Mouse (Mus musculus) testis, adult 2 months (tissue): ENCODE data around the gene Msx1. TPM values are rescaled to one million over a fixed set of nuclear protein-coding genes. Genes with fewer than 3 reads are reported as not detected.

Source experiments
- H3K27ac ChIP-seq: fragments of 200-500 bp; 2 replicates; pipeline ENCODE4 v1.5.1; 2012; ENCODE audit warnings: low read depth, low read length; ENCODE audit not compliant: control insufficient read depth, insufficient read depth
- H3K27me3 ChIP-seq: fragments of 200-500 bp; 2 replicates; pipeline ENCODE4 v1.6.1; 2012; ENCODE audit warnings: mild to moderate bottlenecking, low read length, moderate library complexity; ENCODE audit not compliant: control insufficient read depth, insufficient read depth
- H3K36me3 ChIP-seq: fragments of 200-500 bp; 2 replicates; pipeline ENCODE4 v1.6.1; 2012; ENCODE audit warnings: mild to moderate bottlenecking, low read length; ENCODE audit not compliant: control insufficient read depth, insufficient read depth
- H3K4me1 ChIP-seq: fragments of 200-500 bp; 2 replicates; pipeline ENCODE4 v1.6.1; 2012; ENCODE audit warnings: low read length; ENCODE audit not compliant: control insufficient read depth, insufficient read depth
- H3K4me3 ChIP-seq: fragments of 200-500 bp; 2 replicates; pipeline ENCODE4 v1.5.1; 2012; ENCODE audit warnings: low read depth, mild to moderate bottlenecking, low read length, moderate library complexity, mixed read lengths; ENCODE audit not compliant: control insufficient read depth
- CTCF ChIP-seq: fragments of 200-500 bp; IDR thresholded peaks from 2 replicates; pipeline ENCODE4 v1.5.1; 2012; ENCODE audit warnings: low read depth, mild to moderate bottlenecking, inconsistent platforms, low read length, moderate library complexity; ENCODE audit not compliant: control insufficient read depth, insufficient read depth, insufficient replicate concordance
- POLR2A ChIP-seq: fragments of 200-500 bp; IDR thresholded peaks from 2 replicates; pipeline ENCODE4 v1.6.1; 2012; ENCODE audit warnings: low read depth, mild to moderate bottlenecking, inconsistent platforms, low read length, moderate library complexity; ENCODE audit not compliant: control insufficient read depth
- polyA plus RNA-seq: library from polyadenylated mRNA; depleted of rRNA; stranded (reverse); fragments of >200 nt; gene quantifications from 2 replicates; pipeline ENCODE4 v1.2.3, GENCODE M21; 2012; rRNA removed

Msx1 gene
- polyA plus RNA-seq, 1 experiment = not detected

DNA sequence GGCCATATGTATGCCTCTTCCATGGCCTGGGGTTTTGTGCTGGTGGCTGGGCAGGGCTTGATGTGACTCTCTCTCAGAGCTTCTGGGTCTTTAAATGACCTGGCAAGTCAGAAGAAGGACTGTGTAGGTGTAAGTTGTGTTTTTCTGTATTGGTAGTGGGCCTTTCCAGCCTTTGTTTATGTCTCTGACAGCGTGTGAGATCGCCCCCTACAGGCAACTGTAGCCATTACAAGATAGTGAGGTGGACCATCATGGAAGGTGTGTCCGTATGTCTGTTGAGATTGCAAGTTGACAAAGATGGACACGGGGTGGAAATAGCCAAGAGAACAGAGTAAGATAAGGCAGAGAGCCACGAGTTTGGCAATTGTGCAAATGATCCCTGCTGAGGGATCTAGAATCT is 32.2 kb downstream of the Msx1 start:
- H3K27ac ChIP-seq = no peak overlapping the region
- H3K36me3 ChIP-seq = no peaks in the 10 kb centered on the region
- no peaks in the 10 kb centered on the region for H3K27me3 ChIP-seq
- H3K4me1 ChIP-seq = peaks cover 7% of the 10 kb centered on the region; the same call in 1 of the 2 replicates
- TF ChIP-seq CTCF = no peak
- TF ChIP-seq POLR2A = no peak
- H3K4me3 ChIP-seq = peak overlapping the region; percentile 49

DNA sequence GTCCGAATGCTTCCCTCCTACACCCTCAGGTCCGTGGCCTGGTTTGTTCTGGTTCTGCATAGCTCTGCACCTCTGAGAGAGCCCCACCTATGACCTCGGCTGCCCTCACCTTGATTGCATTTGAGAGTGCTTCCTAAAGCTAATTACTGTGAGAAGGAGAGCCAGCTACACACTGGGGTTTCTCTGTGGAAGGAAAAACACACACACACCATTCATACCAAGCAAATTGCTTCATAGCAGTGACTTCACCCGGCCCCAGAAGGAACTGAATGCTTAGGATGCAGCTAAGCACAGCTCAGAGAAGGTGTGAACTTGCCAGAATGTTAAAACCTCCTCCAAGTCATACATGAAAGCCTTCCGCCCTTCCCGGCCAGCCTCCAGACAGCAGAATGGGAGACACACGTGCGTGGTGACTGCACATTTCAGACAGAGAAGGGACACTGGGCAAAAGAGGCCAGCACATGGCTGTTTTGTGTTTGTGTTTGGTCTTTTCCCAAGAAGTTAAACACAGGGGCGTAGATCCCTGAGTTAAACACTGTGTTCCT is 39.5 kb downstream of the Msx1 start:
- Histone ChIP-seq H3K36me3 (no peaks in the 10 kb centered on the region), H3K27ac (no peak overlapping the region), H3K4me3 (no peak overlapping the region), H3K4me1 (no peaks in the 10 kb centered on the region), H3K27me3 (no peaks in the 10 kb centered on the region)
- TF ChIP-seq CTCF (no peak), POLR2A (no peak)

DNA sequence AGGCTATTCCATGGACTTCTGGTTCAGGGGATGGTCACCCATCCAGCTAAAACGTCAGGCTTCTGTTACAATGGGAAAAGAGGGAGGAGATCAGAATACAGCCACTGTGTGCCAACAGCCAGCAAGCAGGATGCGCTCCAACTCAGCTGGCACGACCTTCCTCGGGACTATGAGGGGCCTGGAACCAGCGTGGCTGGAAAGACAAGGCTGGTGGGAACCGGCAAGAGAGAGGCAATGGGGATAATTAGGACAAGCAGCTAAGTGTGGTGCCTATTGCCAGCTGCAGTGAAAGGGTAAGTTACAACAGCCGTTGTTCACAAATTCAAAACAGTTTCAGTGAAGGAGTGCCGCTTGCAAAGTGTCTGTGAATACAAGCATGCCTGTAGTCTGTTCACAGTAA is 41.1 kb downstream of the Msx1 start:
- H3K27me3 ChIP-seq = no peaks in the 10 kb centered on the region
- H3K27ac ChIP-seq = no peak overlapping the region
- no peaks in the 10 kb centered on the region for H3K4me1 ChIP-seq
- H3K4me3 ChIP-seq = no peak overlapping the region
- no peaks in the 10 kb centered on the region for H3K36me3 ChIP-seq
- TF ChIP-seq POLR2A (no peak), CTCF (no peak)

DNA sequence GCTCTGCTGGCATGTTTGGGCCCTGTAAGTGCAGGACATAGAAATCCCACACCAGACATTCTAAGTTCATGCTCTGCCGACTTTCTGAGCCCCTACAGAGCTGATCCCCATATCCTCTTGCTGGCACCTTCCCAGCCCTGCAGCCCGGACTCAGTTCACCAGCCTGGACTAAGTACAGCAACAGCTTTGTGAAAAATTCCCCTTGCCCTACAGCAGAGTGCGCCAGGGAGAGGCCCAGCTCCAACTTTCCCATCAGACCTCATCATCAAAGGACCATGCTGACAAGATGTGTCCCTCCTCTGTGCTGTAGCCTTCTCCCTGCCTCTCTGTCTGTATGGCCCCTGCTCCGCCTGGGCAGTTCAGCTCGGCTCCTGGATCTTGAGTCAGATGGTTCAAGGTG is 48.7 kb downstream of the Msx1 start:
- H3K4me3 ChIP-seq = no peak overlapping the region
- no peak overlapping the region for H3K27ac ChIP-seq
- H3K36me3 ChIP-seq = no peaks in the 10 kb centered on the region
- H3K4me1 ChIP-seq = no peaks in the 10 kb centered on the region
- TF ChIP-seq POLR2A (no peak), CTCF (no peak)
- no peaks in the 10 kb centered on the region for H3K27me3 ChIP-seq

DNA sequence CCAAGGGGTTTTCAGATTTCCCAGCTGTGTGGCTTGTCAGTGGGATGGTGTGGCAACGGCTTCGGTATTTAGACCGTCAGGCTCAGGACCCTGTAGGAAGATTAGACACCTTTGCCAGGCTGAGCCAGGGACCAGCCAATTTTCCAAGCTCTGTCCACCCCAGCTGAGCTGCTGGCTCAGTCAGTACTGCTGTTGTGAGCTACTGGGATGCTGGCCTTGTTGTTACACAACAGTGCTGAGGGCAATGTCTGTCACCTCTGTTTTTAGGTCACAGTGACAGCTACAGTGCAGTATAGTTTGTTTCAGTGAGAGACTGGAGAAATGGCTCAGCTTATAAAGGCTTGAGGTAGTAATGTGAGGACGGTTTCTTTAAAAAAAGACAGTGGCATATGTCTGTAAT is 50.4 kb downstream of the Msx1 start:
- TF ChIP-seq POLR2A (no peak), CTCF (no peak)
- Histone ChIP-seq H3K27me3 (no peaks in the 10 kb centered on the region), H3K4me3 (no peak overlapping the region)

DNA sequence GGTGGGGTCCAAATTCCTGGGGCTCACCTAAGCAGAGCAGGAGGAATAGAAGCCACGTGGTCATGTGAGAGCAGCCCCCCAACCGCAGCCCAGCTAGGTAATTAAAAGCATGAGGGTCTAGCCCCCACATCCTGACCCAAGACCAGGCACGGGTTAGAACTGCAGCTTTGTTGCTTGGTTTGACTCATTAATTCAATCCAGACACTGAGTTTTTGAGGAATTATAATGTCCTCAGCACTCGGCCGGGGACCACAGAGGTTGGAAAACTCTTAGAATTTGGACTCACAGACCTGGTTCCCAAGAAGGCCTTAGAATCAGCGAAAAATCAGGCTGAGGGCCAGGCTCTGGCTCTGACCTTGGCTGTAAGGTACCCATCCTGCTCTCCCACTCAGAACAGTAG is 53.5 kb downstream of the Msx1 start:
- H3K4me3 ChIP-seq = no peak overlapping the region
- TF ChIP-seq CTCF (no peak), POLR2A (no peak)
- H3K27ac ChIP-seq = no peak overlapping the region
- H3K4me1 ChIP-seq = no peaks in the 10 kb centered on the region
- no peaks in the 10 kb centered on the region for H3K27me3 ChIP-seq
- H3K36me3 ChIP-seq = no peaks in the 10 kb centered on the region

More for the DNA sequence above, 50.4 kb downstream of the Msx1 start:
- Histone ChIP-seq H3K27ac (no peak overlapping the region), H3K36me3 (no peaks in the 10 kb centered on the region), H3K4me1 (no peaks in the 10 kb centered on the region)

Other genes starting within 250 kb of the Msx1 start
- 2.9 and 3.2 TPM in 2 replicates for gene Stk32b, start 107.4 kb downstream of the Msx1 start, polyA plus RNA-seq
- 19.5 and 21.6 TPM in 2 replicates for gene Cytl1, start 89.1 kb downstream of the Msx1 start, polyA plus RNA-seq
- 31.6 and 31.7 TPM in 2 replicates for gene Stx18, start 214.2 kb upstream of the Msx1 start, polyA plus RNA-seq